Mouse (Mus musculus) bone marrow, adult 2 months (tissue): ENCODE data around the gene Rabggta.

Experiments used
- CTCF ChIP-seq: fragments of 200-500 bp; IDR thresholded peaks from 2 replicates; pipeline ENCODE4 v1.5.1; 2011; ENCODE audit warnings: low read length, control low read depth; ENCODE audit not compliant: control insufficient read depth, insufficient read depth
- POLR2A ChIP-seq: fragments of 200-500 bp; IDR thresholded peaks from 2 replicates; pipeline ENCODE4 v1.6.1; 2011; ENCODE audit warnings: low read depth, mild to moderate bottlenecking, control low read depth, low read length, borderline replicate concordance; ENCODE audit not compliant: control insufficient read depth

DNA sequence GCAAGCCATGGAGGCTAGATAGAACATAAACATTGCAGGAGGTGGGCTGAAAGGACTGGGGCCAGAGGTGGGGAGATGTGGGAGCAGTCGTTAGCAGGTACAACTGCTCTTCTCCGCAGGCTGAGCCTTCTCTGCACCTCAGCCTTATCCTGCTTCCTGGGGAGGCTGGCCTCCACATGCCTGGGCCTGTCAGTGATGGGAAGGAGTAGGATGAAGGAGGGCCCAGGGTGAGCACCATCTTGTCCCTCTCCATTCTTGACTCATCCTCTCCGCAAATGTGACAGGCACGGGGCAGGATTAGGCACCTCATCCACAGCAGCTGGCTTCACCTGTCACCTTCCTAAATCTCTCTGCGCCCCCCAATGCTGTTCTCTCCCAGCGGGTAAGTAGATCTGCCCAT is 39.1 kb upstream of the Rabggta start, which contains the start of gene Ltb4r2:
- TF ChIP-seq CTCF: no peak
- TF ChIP-seq POLR2A: no peak
